Mouse (Mus musculus) brown adipose tissue, adult 24 weeks (tissue): ENCODE data around the gene Pld4. TPM values are rescaled to one million over a fixed set of nuclear protein-coding genes. Genes with fewer than 3 reads are reported as not detected.
A peak's percentile ranks its signal among the peaks of the same experiment; 100 is the strongest.

Source experiments
- H3K27ac ChIP-seq: fragments of 200-500 bp; replicated peaks from 2 replicates; pipeline ENCODE4 v1.5.1; 2012; ENCODE audit warnings: low read depth, mild to moderate bottlenecking, low read length
- H3K4me1 ChIP-seq: fragments of 200-500 bp; 2 replicates; pipeline ENCODE4 v1.6.1; 2012; ENCODE audit warnings: low read length, mixed read lengths; ENCODE audit not compliant: control insufficient read depth, insufficient read depth, insufficient read length
- H3K4me3 ChIP-seq: fragments of 200-500 bp; 2 replicates; pipeline ENCODE4 v1.5.1; 2012; ENCODE audit warnings: low read depth, mild to moderate bottlenecking, low read length, moderate library complexity; ENCODE audit not compliant: insufficient read depth
- polyA plus RNA-seq: library from polyadenylated mRNA; stranded (reverse); fragments of >200 nt; gene quantifications from 2 replicates; pipeline ENCODE4 v1.2.4, GENCODE M21; 2012; ENCODE audit not compliant: missing spikeins, insufficient read depth, insufficient read length

Pld4 gene
- polyA plus RNA-seq, 1 experiment, result 9.4 TPM

GRCm38 (mm10) chr12:112769751-112770150, 9.3 kb downstream of the Pld4 start:
- Histone ChIP-seq H3K27ac (no peak overlapping the region), H3K4me3 (no peak overlapping the region), H3K4me1 (no peaks in the 10 kb centered on the region)

GRCm38 (mm10) chr12:112770396-112770795, 9.9 kb downstream of the Pld4 start:
- no peaks in the 10 kb centered on the region for H3K4me1 ChIP-seq
- no peak overlapping the region for H3K27ac ChIP-seq
- no peak overlapping the region for H3K4me3 ChIP-seq

- no peak overlapping the region for H3K4me3 ChIP-seq
- H3K4me1 ChIP-seq, result no peaks in the 10 kb centered on the region
- H3K27ac ChIP-seq, result no peak overlapping the region
Observed at GRCm38 (mm10) chr12:112772306-112772705, 11.9 kb downstream of the Pld4 start.

GRCm38 (mm10) chr12:112773366-112773765, 12.9 kb downstream of the Pld4 start:
- Histone ChIP-seq H3K4me3 (no peak overlapping the region), H3K27ac (no peak overlapping the region), H3K4me1 (no peaks in the 10 kb centered on the region)

GRCm38 (mm10) chr12:112774026-112774425, 13.6 kb downstream of the Pld4 start:
- Histone ChIP-seq H3K4me3 (no peak overlapping the region), H3K4me1 (no peaks in the 10 kb centered on the region)

GRCm38 (mm10) chr12:112774481-112774880, 14.0 kb downstream of the Pld4 start:
- Histone ChIP-seq H3K4me3 (no peak overlapping the region), H3K4me1 (no peaks in the 10 kb centered on the region), H3K27ac (no peak overlapping the region)

More at GRCm38 (mm10) chr12:112774026-112774425, 13.6 kb downstream of the Pld4 start:
- no peak overlapping the region for H3K27ac ChIP-seq

- Histone ChIP-seq H3K27ac (no peak overlapping the region), H3K4me3 (no peak overlapping the region), H3K4me1 (no peaks in the 10 kb centered on the region)
Observed at GRCm38 (mm10) chr12:112791026-112791425, 30.6 kb downstream of the Pld4 start.

- peak overlapping the region; percentile 44 for H3K4me3 ChIP-seq
- H3K4me1 ChIP-seq, result no peaks in the 10 kb centered on the region
- H3K27ac ChIP-seq, result no peak overlapping the region
Observed at GRCm38 (mm10) chr12:112793601-112794355, 33.3 kb downstream of the Pld4 start.

GRCm38 (mm10) chr12:112794356-112794816, 33.9 kb downstream of the Pld4 start:
- no peak overlapping the region for H3K27ac ChIP-seq
- H3K4me1 ChIP-seq, result no peaks in the 10 kb centered on the region
- peak overlapping the region; percentile 44 for H3K4me3 ChIP-seq

- Histone ChIP-seq H3K27ac (peak overlapping the region; percentile 30; the same call in 1 of the 2 replicates), H3K4me3 (peak overlapping the region; percentile 44), H3K4me1 (no peaks in the 10 kb centered on the region)
Observed at GRCm38 (mm10) chr12:112794998-112795397, 34.5 kb downstream of the Pld4 start.

GRCm38 (mm10) chr12:112795466-112796104, 35.1 kb downstream of the Pld4 start:
- no peaks in the 10 kb centered on the region for H3K4me1 ChIP-seq
- peak overlapping the region; percentile 44 for H3K4me3 ChIP-seq
- peak overlapping the region; percentile 30; the same call in 1 of the 2 replicates for H3K27ac ChIP-seq

- Histone ChIP-seq H3K27ac (no peak overlapping the region), H3K4me1 (no peaks in the 10 kb centered on the region), H3K4me3 (no peak overlapping the region)
Observed at GRCm38 (mm10) chr12:112796551-112797510, 36.4 kb downstream of the Pld4 start.

GRCm38 (mm10) chr12:112797672-112798331, 37.3 kb downstream of the Pld4 start:
- H3K27ac ChIP-seq, result no peak overlapping the region
- no peak overlapping the region for H3K4me3 ChIP-seq
- no peaks in the 10 kb centered on the region for H3K4me1 ChIP-seq

GRCm38 (mm10) chr12:112798332-112798681, 37.9 kb downstream of the Pld4 start:
- Histone ChIP-seq H3K4me1 (no peaks in the 10 kb centered on the region), H3K27ac (no peak overlapping the region), H3K4me3 (no peak overlapping the region)
